Mouse (Mus musculus): Measurements from ENCODE around the gene Olfr315.

- no peak for TF ChIP-seq CTCF (IDR thresholded peaks at IDR 0.05; ENCODE audit: borderline replicate concordance, control insufficient read depth, extremely low read depth, insufficient read depth, low read length, poor library complexity)
- TF ChIP-seq POLR2A (IDR thresholded peaks at IDR 0.05; ENCODE audit: control insufficient read depth, extremely low read depth, insufficient read depth, low read length, poor library complexity), result no peak
Observed at GRCm38 (mm10) chr11:58790646-58791045, 17.7 kb downstream of the Olfr315 start.

All from thymus, adult 2 months (tissue).